ENCODE assay signal across 16 mouse cellular contexts in genomic region chr15:90536311-90537202, GRCm38 (mm10).
DNase-seq lines count a peak whose midpoint lies in the region; ATAC-seq and TF ChIP-seq lines count a peak whose summit lies in the region.
"Had no signal": no experiment of that assay in that cellular context is flagged by ENCODE, and none has a peak within 500 bp of the region (broad histone marks: within the 10 kb centered on the region; RNA-seq: fewer than 3 reads in every experiment).

No protein-coding gene starts in this region.

- peaks cover 13% of the 10 kb centered on the region for H3K4me1 ChIP-seq in heart, embryonic 15.5 days (replicated peaks)
- peaks cover 15% of the 10 kb centered on the region for H3K4me1 ChIP-seq in heart, embryonic 12.5 days (replicated peaks)
- H3K4me1 ChIP-seq in lung, embryonic 14.5 days (ENCODE audit: insufficient read depth) = no peaks in the 10 kb centered on the region
- no peaks in the 10 kb centered on the region for H3K4me1 ChIP-seq in lung, adult 2 months (ENCODE audit: control insufficient read depth, insufficient read depth, low read length)
- H3K4me1 ChIP-seq in midbrain, embryonic 11.5 days (ENCODE audit: control insufficient read depth, insufficient read depth, low read length) = no peaks in the 10 kb centered on the region
- peaks cover 3% of the 10 kb centered on the region; the same call in 1 of the 2 replicates for H3K4me1 ChIP-seq in midbrain, embryonic 10.5 days
- no peaks in the 10 kb centered on the region for H3K4me1 ChIP-seq in intestine, embryonic 16.5 days (ENCODE audit: control insufficient read depth, insufficient read depth, low read length)
- H3K4me1 ChIP-seq: hindbrain, embryonic 15.5 days had no signal

- 35% methylated on average over 5 of the region's 5 CpGs for WGBS in heart, embryonic 15.5 days
- WGBS in heart, embryonic 12.5 days = 51% methylated on average over 5 of the region's 5 CpGs
- 28% methylated on average over 5 of the region's 5 CpGs for WGBS in lung, embryonic 14.5 days
- 57% methylated on average over 5 of the region's 5 CpGs for WGBS in lung, adult 2 months
- WGBS in midbrain, embryonic 11.5 days = 89% methylated on average over 5 of the region's 5 CpGs
- WGBS in midbrain, embryonic 10.5 days = 82% methylated on average over 5 of the region's 5 CpGs
- 71% methylated on average over 5 of the region's 5 CpGs for WGBS in intestine, embryonic 16.5 days

- no peak overlapping the region for H3K27ac ChIP-seq in heart, embryonic 15.5 days
- H3K27ac ChIP-seq in heart, embryonic 12.5 days (ENCODE audit: poor library complexity, severe bottlenecking) = no peak overlapping the region
- H3K27ac ChIP-seq in lung, embryonic 14.5 days (ENCODE audit: low read depth) = no peak overlapping the region
- H3K27ac ChIP-seq in midbrain, embryonic 11.5 days (ENCODE audit: low read depth, low read length) = no peak overlapping the region
- no peak overlapping the region for H3K27ac ChIP-seq in midbrain, embryonic 10.5 days (replicated peaks)
- H3K27ac ChIP-seq in intestine, embryonic 16.5 days (ENCODE audit: low read length) = no peak overlapping the region
- H3K27ac ChIP-seq: embryonic facial prominence, embryonic 10.5 days; forebrain, embryonic 13.5 days; hindbrain, embryonic 15.5 days had no signal

- peak; percentile 79 for DNase-seq in lung, embryonic 14.5 days
- no peak for DNase-seq in lung, adult 2 months
- DNase-seq in midbrain, embryonic 11.5 days (ENCODE audit: low spot score, missing footprints) = peak; percentile 72
- no peak for DNase-seq in midbrain, embryonic 10.5 days (ENCODE audit: low spot score)
- DNase-seq: adrenal gland, adult 2 months; adrenal gland, postnatal 25 days; cerebellum, adult 2 months; cerebellum, postnatal 10 days; forebrain, postnatal 0 days; gastrocnemius, postnatal 14 days had no signal

- no peaks in the 10 kb centered on the region for H3K27me3 ChIP-seq in heart, embryonic 15.5 days
- no peaks in the 10 kb centered on the region for H3K27me3 ChIP-seq in heart, embryonic 12.5 days (replicated peaks)
- H3K27me3 ChIP-seq in lung, embryonic 14.5 days (ENCODE audit: insufficient read depth, low read length) = no peaks in the 10 kb centered on the region
- H3K27me3 ChIP-seq in midbrain, embryonic 11.5 days (ENCODE audit: control insufficient read depth, insufficient read depth, low read length) = no peaks in the 10 kb centered on the region
- no peaks in the 10 kb centered on the region for H3K27me3 ChIP-seq in midbrain, embryonic 10.5 days (ENCODE audit: low read depth, poor library complexity, severe bottlenecking)
- no peaks in the 10 kb centered on the region for H3K27me3 ChIP-seq in intestine, embryonic 16.5 days (replicated peaks; ENCODE audit: control insufficient read depth, insufficient read depth, low read length)
- H3K27me3 ChIP-seq: forebrain, embryonic 13.5 days; hindbrain, embryonic 15.5 days had no signal

- no peak for TF ChIP-seq POLR2A in lung, adult 2 months (IDR thresholded peaks at IDR 0.05; ENCODE audit: borderline replicate concordance, extremely low read depth, low read depth, low read length)

- H3K9ac ChIP-seq in heart, embryonic 15.5 days = no peak overlapping the region
- no peak overlapping the region for H3K9ac ChIP-seq in heart, embryonic 12.5 days
- no peak overlapping the region for H3K9ac ChIP-seq in lung, embryonic 14.5 days
- H3K9ac ChIP-seq in midbrain, embryonic 11.5 days (ENCODE audit: low read length) = no peak overlapping the region
- no peak overlapping the region for H3K9ac ChIP-seq in intestine, embryonic 16.5 days (ENCODE audit: low read depth, low read length)
- H3K9ac ChIP-seq: forebrain, embryonic 13.5 days; forebrain, postnatal 0 days; hindbrain, embryonic 15.5 days had no signal

- no peak overlapping the region for H3K4me3 ChIP-seq in heart, embryonic 15.5 days
- H3K4me3 ChIP-seq in heart, embryonic 12.5 days = no peak overlapping the region
- H3K4me3 ChIP-seq in lung, embryonic 14.5 days (ENCODE audit: low read depth, low read length) = no peak overlapping the region
- H3K4me3 ChIP-seq in lung, adult 2 months (replicated peaks; ENCODE audit: extremely low read depth, low read depth, low read length) = no peak overlapping the region
- H3K4me3 ChIP-seq in midbrain, embryonic 11.5 days (ENCODE audit: low read depth, low read length) = no peak overlapping the region
- no peak overlapping the region for H3K4me3 ChIP-seq in midbrain, embryonic 10.5 days
- no peak overlapping the region for H3K4me3 ChIP-seq in intestine, embryonic 16.5 days (ENCODE audit: low read length)
- H3K4me3 ChIP-seq: embryonic facial prominence, embryonic 10.5 days; forebrain, embryonic 13.5 days; hindbrain, embryonic 15.5 days had no signal

- peak overlapping the region; percentile 20; the same call in 1 of the 2 replicates for H3K4me2 ChIP-seq in heart, embryonic 15.5 days
- H3K4me2 ChIP-seq in heart, embryonic 12.5 days = no peak overlapping the region
- no peak overlapping the region for H3K4me2 ChIP-seq in lung, embryonic 14.5 days
- H3K4me2 ChIP-seq in midbrain, embryonic 11.5 days = no peak overlapping the region
- H3K4me2 ChIP-seq in intestine, embryonic 16.5 days (ENCODE audit: low read depth, low read length) = no peak overlapping the region
- H3K4me2 ChIP-seq: forebrain, embryonic 13.5 days; hindbrain, embryonic 15.5 days had no signal

- TF ChIP-seq CTCF in lung, embryonic 14.5 days (IDR thresholded peaks at IDR 0.05; ENCODE audit: low read depth) = no peak
- no peak for TF ChIP-seq CTCF in lung, adult 2 months (IDR thresholded peaks at IDR 0.05; ENCODE audit: insufficient read depth, low read length)

- no peak for ATAC-seq in heart, embryonic 15.5 days (replicated peaks; ENCODE audit: insufficient number of reproducible peaks, insufficient read depth, low FRiP score, low read depth)
- ATAC-seq in heart, embryonic 12.5 days (ENCODE audit: insufficient number of reproducible peaks, low FRiP score) = no peak
- peak; percentile 95 for ATAC-seq in lung, embryonic 14.5 days (ENCODE audit: insufficient read depth)
- ATAC-seq in midbrain, embryonic 11.5 days (ENCODE audit: low FRiP score) = no peak
- no peak for ATAC-seq in intestine, embryonic 16.5 days
- ATAC-seq: forebrain, embryonic 13.5 days; forebrain, postnatal 0 days had no signal

- H3K9me3 ChIP-seq in heart, embryonic 15.5 days (replicated peaks) = no peaks in the 10 kb centered on the region
- no peaks in the 10 kb centered on the region for H3K9me3 ChIP-seq in heart, embryonic 12.5 days (replicated peaks)
- no peaks in the 10 kb centered on the region for H3K9me3 ChIP-seq in lung, embryonic 14.5 days (ENCODE audit: low read depth, low read length)
- H3K9me3 ChIP-seq in midbrain, embryonic 11.5 days (ENCODE audit: control insufficient read depth, low read length) = no peaks in the 10 kb centered on the region
- no peaks in the 10 kb centered on the region for H3K9me3 ChIP-seq in midbrain, embryonic 10.5 days (replicated peaks)
- H3K9me3 ChIP-seq in intestine, embryonic 16.5 days (ENCODE audit: control insufficient read depth, low read length) = no peaks in the 10 kb centered on the region
- H3K9me3 ChIP-seq: embryonic facial prominence, embryonic 10.5 days; forebrain, embryonic 13.5 days; hindbrain, embryonic 15.5 days had no signal

- no peaks in the 10 kb centered on the region for H3K36me3 ChIP-seq in heart, embryonic 15.5 days
- no peaks in the 10 kb centered on the region for H3K36me3 ChIP-seq in heart, embryonic 12.5 days
- no peaks in the 10 kb centered on the region for H3K36me3 ChIP-seq in lung, embryonic 14.5 days (ENCODE audit: insufficient read depth)
- no peaks in the 10 kb centered on the region for H3K36me3 ChIP-seq in midbrain, embryonic 11.5 days (ENCODE audit: control insufficient read depth, insufficient read depth, low read length)
- no peaks in the 10 kb centered on the region for H3K36me3 ChIP-seq in midbrain, embryonic 10.5 days
- no peaks in the 10 kb centered on the region for H3K36me3 ChIP-seq in intestine, embryonic 16.5 days (ENCODE audit: control insufficient read depth, insufficient read depth, low read length)
- H3K36me3 ChIP-seq: embryonic facial prominence, embryonic 10.5 days; hindbrain, embryonic 15.5 days had no signal

Comparison
In these comparisons a context has a peak if more than half of its experiments do, and no peak if none do; other contexts are left out.
1. DNase-seq: peak in lung, embryonic 14.5 days (single experiment) and midbrain, embryonic 11.5 days (single experiment); none in lung, adult 2 months (single experiment) and midbrain, embryonic 10.5 days (single experiment).